Mouse (Mus musculus) limb, embryonic 14.5 days (tissue): ENCODE results near the gene Tnnc2. TPM values are rescaled to one million over a fixed set of nuclear protein-coding genes. Genes with fewer than 3 reads are reported as not detected.

Experiments
- ATAC-seq: fragments of 200-750 bp; cut with Nextera tagmentation; 2 replicates; pipeline ENCODE4 v1.8.0; 2017; ENCODE audit warnings: low read depth, moderate number of reproducible peaks, moderate TSS enrichment; ENCODE audit not compliant: low FRiP score
- DNase-seq: peaks from one replicate; pipeline ENCODE4 v3.0.0-alpha.2; 2015; ENCODE audit warnings: low spot score
- H3K27ac ChIP-seq: fragments of 300-500 bp; sonication (generic); replicated peaks from 2 replicates; pipeline ENCODE4 v1.5.1; 2014; ENCODE audit warnings: low read depth, mild to moderate bottlenecking, low read length, moderate library complexity, mixed read lengths
- H3K27me3 ChIP-seq: fragments of 300-500 bp; sonication (generic); 2 replicates; pipeline ENCODE4 v1.6.1; 2014; ENCODE audit warnings: low read length, mixed read lengths; ENCODE audit not compliant: control insufficient read depth, insufficient read depth
- H3K36me3 ChIP-seq: fragments of 300-500 bp; sonication (generic); 2 replicates; pipeline ENCODE4 v1.6.1; 2014; ENCODE audit warnings: mild to moderate bottlenecking, low read length, moderate library complexity, mixed read lengths; ENCODE audit not compliant: control insufficient read depth, insufficient read depth
- H3K4me1 ChIP-seq: fragments of 300-500 bp; sonication (generic); 2 replicates; pipeline ENCODE4 v1.6.1; 2014; ENCODE audit warnings: antibody characterized with exemption, low read length, mixed read lengths; ENCODE audit not compliant: control insufficient read depth, insufficient read depth
- H3K4me2 ChIP-seq: fragments of 300-500 bp; sonication (generic); replicated peaks from 2 replicates; pipeline ENCODE4 v1.6.1; 2014; ENCODE audit warnings: low read depth, mild to moderate bottlenecking, low read length, moderate library complexity; ENCODE audit not compliant: severe bottlenecking
- H3K4me3 ChIP-seq: fragments of 300-500 bp; sonication (generic); replicated peaks from 2 replicates; pipeline ENCODE4 v1.5.1; 2014; ENCODE audit warnings: low read length
- H3K9ac ChIP-seq: fragments of 300-500 bp; sonication (generic); 2 replicates; pipeline ENCODE4 v1.6.1; 2014; ENCODE audit warnings: mild to moderate bottlenecking, low read depth, low read length, moderate library complexity; ENCODE audit not compliant: severe bottlenecking
- H3K9me3 ChIP-seq: fragments of 300-500 bp; sonication (generic); 2 replicates; pipeline ENCODE4 v1.6.1; 2016; ENCODE audit warnings: low read length; ENCODE audit not compliant: control insufficient read depth
- POLR2A ChIP-seq: fragments of 200-500 bp; IDR thresholded peaks from 2 replicates; pipeline ENCODE4 v1.8.0; 2012; ENCODE audit warnings: inconsistent platforms, mild to moderate bottlenecking, moderate library complexity, borderline replicate concordance; ENCODE audit not compliant: insufficient read depth, insufficient read length; ENCODE audit errors: extremely low read depth
- WGBS: fragments of 180-500 bp; shearing (Covaris S2); extraction: QIAGEN DNeasy Blood & Tissue Kit; methylation state at CpG from one replicate; pipeline ENCODE4 v1.1.7; 2014; 5-methylcytosine and 5-hydroxymethylcytosine counted together
- polyA plus RNA-seq, 2 experiments: library from polyadenylated mRNA; depleted of rRNA in 1 of 2; stranded (reverse) in 1 of 2; unstranded in 1 of 2; fragments of >200 nt; fragmentation: Nextera tagmentation in 1 of 2; extraction: Ambion mirVana in 1 of 2; gene quantifications; 2 replicates each; pipeline versions ENCODE4 v1.2.1 to v1.2.3; 2012 to 2014

The Tnnc2 gene
- polyA plus RNA-seq, 2 experiments = 322 to 401 TPM

DNA sequence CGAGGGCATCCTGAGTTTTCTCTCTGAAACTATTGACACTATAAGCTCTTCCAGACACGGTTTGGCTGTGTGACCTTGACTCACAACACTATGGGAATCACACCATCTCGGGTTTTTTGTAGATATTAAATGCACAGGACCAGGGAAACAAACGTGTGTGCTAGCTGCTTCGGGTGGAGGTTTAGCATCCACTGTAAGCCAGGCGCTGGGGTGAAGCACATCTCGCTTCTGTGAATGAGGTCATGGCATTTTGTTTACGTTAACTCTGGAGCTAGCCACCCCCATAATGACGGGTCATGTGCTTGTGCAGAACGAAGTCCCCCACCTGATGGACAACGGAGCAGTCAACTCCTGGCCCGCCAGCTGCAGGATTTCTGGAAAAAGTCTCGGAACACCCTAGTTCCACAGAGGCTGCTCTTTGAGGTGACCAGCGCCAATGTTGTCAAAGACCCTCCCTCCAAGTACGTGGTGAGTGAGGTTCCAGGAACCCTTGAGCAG is 6.7 kb upstream of the Tnnc2 start:
- H3K27ac ChIP-seq = peak overlapping the region; percentile 84
- H3K9me3 ChIP-seq = no peaks in the 10 kb centered on the region
- H3K4me2 ChIP-seq = peak overlapping the region; percentile 91
- WGBS = 6% methylated on average over 15 of the region's 15 CpGs
- no peak for DNase-seq
- peaks cover 22% of the 10 kb centered on the region for H3K36me3 ChIP-seq
- no peak for TF ChIP-seq POLR2A
- peak overlapping the region; percentile 78 for H3K4me3 ChIP-seq
- H3K4me1 ChIP-seq = peaks cover 14% of the 10 kb centered on the region; the same call in 1 of the 2 replicates
- no peak for ATAC-seq
- H3K27me3 ChIP-seq = no peaks in the 10 kb centered on the region
- H3K9ac ChIP-seq = peak overlapping the region; percentile 77

DNA sequence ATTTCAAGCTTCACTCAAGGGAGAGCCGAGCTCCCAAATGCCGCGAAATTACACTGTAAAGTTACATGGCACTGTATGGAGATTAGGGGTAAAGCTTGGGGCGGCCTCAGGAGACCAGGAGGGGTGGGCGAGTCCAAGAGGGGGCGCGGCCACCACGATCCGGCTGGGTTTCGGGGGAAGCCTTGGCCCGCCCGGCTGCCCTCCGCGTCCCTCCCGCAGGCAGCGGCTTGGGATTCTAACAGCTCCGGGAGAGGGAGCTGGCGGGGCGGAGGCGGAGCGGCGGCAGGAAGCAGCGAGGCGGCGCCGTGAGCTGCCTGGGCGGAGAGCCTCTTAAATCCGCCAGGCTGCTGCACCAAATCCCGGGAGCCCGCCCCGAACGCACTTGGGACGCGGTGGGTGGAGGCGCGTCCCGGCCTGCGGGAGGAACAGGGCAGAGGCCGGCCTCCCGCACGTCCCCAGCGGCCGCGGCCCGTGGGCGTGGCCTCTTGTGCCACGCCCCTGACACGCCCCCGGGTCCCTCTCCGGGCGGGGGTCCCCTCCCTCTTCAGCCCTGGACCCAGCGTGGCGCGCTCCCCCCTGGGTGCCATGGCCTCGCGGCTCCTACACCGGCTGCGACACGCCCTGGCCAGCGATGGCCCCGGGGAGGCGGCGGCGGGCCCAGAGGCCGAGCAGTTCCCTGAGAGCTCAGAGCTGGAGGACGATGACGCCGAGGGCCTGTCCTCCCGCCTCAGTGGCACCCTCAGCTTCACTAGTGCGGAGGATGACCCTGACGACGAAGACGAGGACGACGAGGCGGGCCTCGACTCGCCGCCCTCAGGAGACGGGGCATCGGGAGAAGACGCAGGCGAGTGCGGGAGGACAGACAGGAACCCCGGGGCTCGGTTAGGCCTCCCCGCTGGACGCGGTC is 6.0 kb upstream of the Tnnc2 start, which contains the start of gene Snx21:
Snx21 (plus strand) TSS at position 343 of the 907 bp plus-strand sequence.
- ATAC-seq (peak; percentile 91), DNase-seq (peak; percentile 83)
- Histone ChIP-seq H3K4me2 (peak within 1 kb of the TSS; percentile 91), H3K4me1 (peaks cover 14% of the 10 kb centered on the region; the same call in 1 of the 2 replicates), H3K27me3 (no peaks in the 10 kb centered on the region), H3K9ac (peak within 1 kb of the TSS; percentile 77), H3K4me3 (peak within 1 kb of the TSS; percentile 78), H3K27ac (peak within 1 kb of the TSS; percentile 84), H3K36me3 (peaks cover 16% of the 10 kb centered on the region), H3K9me3 (no peaks in the 10 kb centered on the region)
- TF ChIP-seq POLR2A = no peak; the same call in 1 of the 2 replicates
- under 1% methylated on average over 69 of the region's 89 CpGs for WGBS

DNA sequence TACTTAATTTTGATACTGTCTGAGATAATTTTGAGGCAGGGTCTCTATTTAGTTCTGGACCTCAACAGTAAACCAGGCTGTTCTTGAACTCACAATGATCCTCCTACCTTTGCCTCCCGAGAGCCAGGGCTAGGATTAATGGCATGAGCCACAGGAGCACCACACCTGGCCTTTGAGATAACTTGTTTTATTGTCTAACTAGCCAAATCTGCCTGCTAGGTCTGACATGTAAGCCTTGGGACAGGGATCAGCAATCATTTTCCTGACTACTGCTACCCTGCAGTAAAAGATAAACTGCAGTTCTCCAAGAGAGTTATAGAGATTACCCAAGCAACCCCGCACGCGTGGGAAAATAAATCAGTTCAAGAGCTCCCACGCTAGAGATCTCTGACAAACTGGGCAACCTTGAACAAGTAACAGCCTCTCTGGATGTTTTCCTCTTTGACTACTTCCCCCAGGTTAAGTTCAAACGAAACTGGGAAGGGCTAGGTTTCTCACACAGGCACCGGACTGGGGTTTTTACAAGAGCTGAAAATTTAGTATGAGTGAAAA is 5.2 kb upstream of the Tnnc2 start:
- no peak for DNase-seq
- Histone ChIP-seq H3K36me3 (peaks cover 11% of the 10 kb centered on the region), H3K9ac (peak overlapping the region; percentile 77), H3K27ac (peak overlapping the region; percentile 84; the same call in 1 of the 2 replicates), H3K4me1 (peaks cover 14% of the 10 kb centered on the region; the same call in 1 of the 2 replicates), H3K27me3 (no peaks in the 10 kb centered on the region), H3K4me3 (peak overlapping the region; percentile 78), H3K9me3 (no peaks in the 10 kb centered on the region), H3K4me2 (peak overlapping the region; percentile 91)
- WGBS = 6% methylated on average over 7 of the region's 7 CpGs
- no peak for ATAC-seq
- no peak for TF ChIP-seq POLR2A

DNA sequence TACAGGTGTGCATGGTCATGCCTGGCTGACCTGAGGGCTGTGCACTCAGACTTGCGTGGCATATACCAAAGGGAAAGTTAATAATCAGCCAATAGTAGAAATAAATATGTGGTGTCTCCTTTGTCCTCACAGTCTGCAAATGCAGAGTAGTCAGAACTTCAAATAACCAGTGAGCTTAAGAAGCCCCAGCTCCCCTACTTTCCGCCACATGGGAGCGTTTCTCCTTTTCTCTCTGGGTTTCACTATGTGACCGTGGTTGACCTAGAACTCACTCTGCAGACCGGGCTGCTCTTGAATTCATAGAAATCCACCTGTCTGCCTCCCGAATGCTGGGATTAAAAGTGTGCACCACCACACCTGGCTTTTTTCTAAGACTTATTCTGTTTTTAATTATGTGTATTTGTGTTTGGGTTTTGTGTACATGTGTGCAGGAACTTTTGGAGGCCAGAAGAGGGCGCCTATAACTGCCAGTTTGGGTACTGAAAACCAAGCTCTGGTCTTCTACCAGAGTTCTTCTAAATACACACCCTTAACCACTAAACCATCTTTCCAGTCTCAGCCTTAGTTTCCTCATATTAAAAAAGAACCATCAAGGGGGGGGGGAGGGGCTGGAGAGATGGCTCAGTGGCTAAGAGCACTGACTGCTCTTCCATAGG is 4.3 kb upstream of the Tnnc2 start:
- Histone ChIP-seq H3K9ac (no peak overlapping the region), H3K4me3 (no peak overlapping the region), H3K27ac (no peak overlapping the region), H3K27me3 (no peaks in the 10 kb centered on the region), H3K36me3 (peaks cover 9% of the 10 kb centered on the region), H3K9me3 (no peaks in the 10 kb centered on the region), H3K4me1 (peaks cover 14% of the 10 kb centered on the region; the same call in 1 of the 2 replicates), H3K4me2 (no peak overlapping the region)
- no peak for ATAC-seq
- no peak for DNase-seq
- no peak for TF ChIP-seq POLR2A
- WGBS = 72% methylated on average over 7 of the region's 7 CpGs

DNA sequence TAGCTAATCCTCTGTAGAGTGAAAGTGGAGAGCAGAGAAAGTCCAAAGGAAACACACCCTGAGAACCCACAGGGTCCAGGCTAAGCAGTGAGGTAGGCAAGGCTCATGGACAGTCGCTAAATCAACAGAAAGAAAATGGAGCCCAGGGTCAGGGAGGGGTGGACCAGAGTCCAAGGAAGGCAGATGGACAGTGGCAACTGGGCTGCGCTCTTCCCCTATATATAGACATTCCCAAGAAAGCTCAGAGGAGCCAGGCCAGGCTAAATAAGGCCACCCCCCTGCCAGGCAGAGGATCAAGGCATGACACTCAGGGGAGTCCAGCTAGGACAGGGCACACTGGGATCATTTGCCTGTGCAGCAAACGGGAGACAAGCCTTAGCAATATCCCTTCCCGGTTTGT is 2.1 kb upstream of the Tnnc2 start:
- TF ChIP-seq POLR2A = no peak
- Histone ChIP-seq H3K36me3 (no peaks in the 10 kb centered on the region), H3K9ac (no peak overlapping the region), H3K27ac (no peak overlapping the region), H3K4me3 (no peak overlapping the region), H3K4me2 (no peak overlapping the region), H3K9me3 (no peaks in the 10 kb centered on the region), H3K4me1 (peaks cover 10% of the 10 kb centered on the region; the same call in 1 of the 2 replicates), H3K27me3 (no peaks in the 10 kb centered on the region)
- 74% methylated on average over 4 of the region's 4 CpGs for WGBS
- DNase-seq (no peak), ATAC-seq (no peak)
